Mouse (Mus musculus): ENCODE results near the gene Atm.

Gene Atm

DNA sequence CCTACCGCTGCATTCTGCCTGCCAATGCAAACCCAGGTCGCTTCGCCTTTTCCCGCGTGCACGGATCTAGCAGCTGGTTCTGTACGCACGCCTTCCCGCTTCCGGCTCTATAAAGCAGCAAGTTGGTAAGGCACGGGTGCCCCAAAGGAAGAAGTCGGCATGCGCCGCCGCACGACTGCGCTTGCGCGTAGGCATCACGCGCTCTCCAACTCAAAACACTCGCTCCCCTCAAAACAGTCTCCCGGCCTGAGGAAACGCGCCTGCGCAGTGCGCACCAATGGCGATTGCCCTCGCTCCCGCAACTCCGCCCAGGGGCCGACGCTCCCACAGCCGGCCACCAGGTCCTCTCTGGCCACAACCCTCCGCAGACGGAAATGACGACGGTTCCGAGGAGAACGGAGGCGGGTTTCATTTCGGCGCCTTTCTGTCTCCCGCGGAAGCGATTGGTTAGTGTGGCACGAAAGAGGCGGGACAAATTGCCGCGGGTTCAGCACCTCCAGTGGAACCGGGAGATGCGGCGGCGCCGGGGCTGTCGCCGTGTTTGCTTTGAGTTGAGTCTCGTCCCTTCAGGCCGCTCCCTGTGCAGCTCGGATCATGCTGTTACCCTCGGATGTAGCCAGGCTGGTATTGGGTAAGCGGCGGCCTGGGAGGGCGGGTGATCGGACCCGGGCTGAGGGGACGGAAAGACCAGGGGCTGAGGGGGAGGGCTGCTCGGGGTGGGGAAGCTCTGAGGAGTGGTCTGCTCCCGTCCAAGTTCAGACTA, at the start of gene Atm, which contains the start of gene Npat:
Gene Atm, minus strand, starts transcription at position 183 of the 763 bp plus-strand sequence.
Gene Npat, plus strand, starts transcription at position 490 of the 763 bp plus-strand sequence.
- peak; percentile 100 for DNase-seq (ENCODE audit: low spot score)

GRCm38 (mm10) chr9:53581870-53582269, 45.3 kb upstream of the Atm start:
- no peak for DNase-seq (ENCODE audit: low spot score)

- DNase-seq (ENCODE audit: low spot score), result no peak
Observed at GRCm38 (mm10) chr9:53575721-53576120, 39.2 kb upstream of the Atm start.

DNA sequence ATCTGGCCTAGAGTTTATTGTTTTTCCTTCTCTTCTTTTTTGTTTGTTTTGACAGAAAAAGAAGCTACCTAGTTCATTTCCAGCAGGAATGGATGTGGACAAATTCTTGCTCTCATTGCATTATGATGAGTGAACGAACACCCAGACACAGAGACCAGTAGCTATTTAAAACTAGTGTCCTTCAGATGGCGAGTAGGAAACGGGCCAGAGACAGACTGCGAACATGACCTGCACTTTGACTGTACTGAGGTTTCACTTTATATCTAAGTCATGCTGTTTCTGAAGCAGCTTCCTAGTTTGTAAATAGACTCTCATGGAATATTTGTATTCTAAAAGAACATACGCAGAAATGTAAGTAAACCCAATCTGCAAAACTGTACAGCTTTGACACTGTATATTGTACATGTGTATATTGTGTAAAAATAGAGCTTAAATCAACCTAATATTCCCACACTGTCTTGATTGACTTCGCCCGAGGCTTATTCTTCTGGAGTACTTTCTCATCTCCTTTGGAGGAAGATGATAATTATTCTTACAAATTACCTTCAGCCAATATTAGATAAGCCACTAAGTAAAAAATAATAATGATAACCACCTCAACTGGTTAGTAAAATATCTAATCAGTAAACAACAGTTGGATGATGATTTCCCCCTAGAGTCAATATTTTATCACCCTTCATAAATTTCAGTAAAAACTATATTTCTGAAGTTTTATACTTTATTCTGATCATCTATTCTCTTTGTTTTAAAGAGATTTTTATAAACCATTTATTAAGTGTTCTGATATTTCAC, 36.2 kb upstream of the Atm start:
- no peak for DNase-seq (ENCODE audit: low spot score)

DNA sequence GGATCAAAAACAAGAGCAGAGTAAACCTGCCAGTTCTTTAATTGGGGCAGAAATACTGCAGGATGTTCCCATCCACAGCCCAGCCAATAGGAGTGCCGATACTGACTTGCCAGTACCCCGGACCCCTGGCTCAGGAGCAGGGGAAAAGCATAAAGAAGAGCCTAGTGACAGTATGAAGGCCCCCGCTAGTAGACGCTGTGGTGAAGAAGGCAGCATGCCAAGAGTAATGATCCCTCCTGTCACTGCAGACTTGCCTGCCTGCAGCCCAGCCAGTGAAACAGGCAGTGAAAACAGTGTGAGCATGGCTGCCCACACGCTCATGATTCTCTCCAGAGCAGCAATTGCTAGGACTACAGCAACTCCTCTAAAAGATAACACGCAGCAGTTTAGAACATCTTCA, 34.1 kb upstream of the Atm start:
- no peak for DNase-seq (ENCODE audit: low spot score)

- DNase-seq (ENCODE audit: low spot score), result peak; percentile 49
Observed at GRCm38 (mm10) chr9:53537336-53537965, 911 bp upstream of the Atm start.

GRCm38 (mm10) chr9:53535416-53536320, 872 bp downstream of the Atm start:
- DNase-seq (ENCODE audit: low spot score), result no peak

GRCm38 (mm10) chr9:53517373-53518009, 19.0 kb downstream of the Atm start:
- DNase-seq (ENCODE audit: low spot score), result no peak

DNA sequence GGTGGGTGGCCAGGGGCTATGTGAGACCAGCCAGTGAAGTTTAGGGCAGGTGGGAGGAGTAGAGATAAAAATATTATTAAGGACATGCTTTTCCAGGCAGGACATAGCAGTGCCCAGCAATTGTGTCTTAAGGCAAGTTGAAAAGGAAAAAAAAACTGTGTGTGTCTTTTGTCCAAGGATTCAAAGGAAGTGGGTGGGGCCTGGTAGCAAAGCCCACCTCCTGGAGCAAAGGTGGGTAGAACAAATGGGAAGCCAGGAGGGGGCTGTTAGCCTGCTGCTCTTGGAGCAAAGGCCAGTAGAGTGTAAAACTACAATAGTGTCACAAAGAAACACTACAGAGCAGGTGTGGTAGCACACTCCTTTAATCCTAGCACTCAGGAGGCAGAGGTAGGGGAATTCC, 22.4 kb downstream of the Atm start:
- DNase-seq (ENCODE audit: low spot score), result no peak

DNA sequence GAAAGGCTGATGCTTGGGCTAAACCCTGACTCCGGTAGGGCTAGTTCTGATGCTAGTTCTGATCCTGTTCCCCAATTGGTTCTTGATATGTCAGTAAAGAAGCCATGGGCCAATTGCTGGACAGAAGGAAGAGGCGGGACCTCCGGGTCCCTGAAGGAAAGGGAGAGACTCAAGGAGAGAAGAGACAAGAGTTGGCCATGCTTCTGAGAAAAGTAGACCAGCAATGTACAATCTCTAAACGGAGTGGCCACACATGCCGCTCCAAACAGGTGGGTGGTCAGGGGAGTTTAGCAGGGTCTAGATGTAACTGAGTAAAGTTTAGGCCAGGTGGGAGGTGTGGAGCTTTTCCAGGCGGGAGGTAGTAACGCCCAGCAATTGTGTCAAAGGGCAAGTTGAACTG, 28.5 kb downstream of the Atm start:
- DNase-seq (ENCODE audit: low spot score), result peak; percentile 1

GRCm38 (mm10) chr9:53485886-53486285, 50.7 kb downstream of the Atm start:
- DNase-seq (ENCODE audit: low spot score), result no peak

- DNase-seq (ENCODE audit: low spot score), result no peak
Observed at GRCm38 (mm10) chr9:53472806-53473518, 63.6 kb downstream of the Atm start.

GRCm38 (mm10) chr9:53452038-53452437, 84.5 kb downstream of the Atm start:
- no peak for DNase-seq (ENCODE audit: low spot score)

GRCm38 (mm10) chr9:53450609-53451008, 85.9 kb downstream of the Atm start:
- no peak for DNase-seq (ENCODE audit: low spot score)

GRCm38 (mm10) chr9:53435830-53436570, 100.5 kb downstream of the Atm start:
- no peak for DNase-seq (ENCODE audit: low spot score)

DNA sequence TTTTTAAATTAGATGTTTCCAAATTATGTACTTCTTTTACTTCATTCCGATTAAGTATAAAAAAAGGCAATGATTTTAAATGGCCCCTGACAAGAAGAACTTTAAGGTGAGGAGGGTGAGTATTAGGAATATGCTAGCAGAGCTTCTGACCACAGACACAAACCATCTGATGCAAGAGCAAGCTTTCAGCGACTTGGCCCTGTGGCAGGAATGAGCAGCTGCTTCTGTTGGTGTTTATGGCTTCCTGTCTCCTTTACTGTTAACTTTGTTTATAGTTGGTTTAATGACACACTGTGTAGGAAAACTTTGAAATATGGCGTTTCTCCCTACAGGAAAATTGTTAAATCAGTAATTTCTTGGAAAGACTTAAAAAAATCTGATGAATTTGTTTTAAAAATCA, 108.9 kb downstream of the Atm start:
- no peak for DNase-seq (ENCODE audit: low spot score)

GRCm38 (mm10) chr9:53426726-53427125, 109.8 kb downstream of the Atm start:
- no peak for DNase-seq (ENCODE audit: low spot score)

GRCm38 (mm10) chr9:53422133-53422896, 114.2 kb downstream of the Atm start:
- DNase-seq (ENCODE audit: low spot score), result no peak

GRCm38 (mm10) chr9:53409427-53409826, 127.1 kb downstream of the Atm start:
- no peak for DNase-seq (ENCODE audit: low spot score)
